Mouse (Mus musculus): ENCODE measurements around the gene Trpc5. TPM values are rescaled to one million over a fixed set of nuclear protein-coding genes. Genes with fewer than 3 reads are reported as not detected.
A peak's percentile ranks its signal among the peaks of the same experiment; 100 is the strongest.

Trpc5 gene
- total and polyA plus RNA-seq, 3 experiments: not detected

DNA sequence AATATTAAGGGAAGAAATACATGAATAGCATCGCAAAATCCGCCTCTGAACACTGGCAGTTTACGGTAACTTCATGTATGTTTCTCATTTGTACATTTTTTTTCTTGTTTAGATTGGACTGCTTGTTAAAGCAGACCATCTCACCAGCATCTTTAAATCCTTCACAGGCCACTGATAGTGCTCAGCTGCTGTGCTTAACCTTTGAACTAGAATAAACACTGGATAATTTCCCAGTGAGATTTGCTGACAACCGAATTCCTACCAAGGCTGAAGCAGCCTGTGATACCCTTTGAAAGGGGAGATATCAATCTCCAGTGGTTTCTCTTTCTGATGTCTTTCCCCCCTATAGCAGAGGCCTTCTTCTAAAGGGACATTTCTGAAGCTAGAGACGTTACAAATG, 279.9 kb downstream of the Trpc5 start:
- DNase-seq (ENCODE audit: low spot score) (no peak), ATAC-seq (ENCODE audit: extremely low read depth, insufficient number of reproducible peaks, low FRiP score, poor library complexity, severe bottlenecking) (no peak)
- TF ChIP-seq CTCF (IDR thresholded peaks at IDR 0.05; ENCODE audit: low read depth, low read length): no peak
- TF ChIP-seq GATA2 (IDR thresholded peaks at IDR 0.05; ENCODE audit: borderline replicate concordance, low read depth, low read length): no peak
- no peak for TF ChIP-seq GATA1 (IDR thresholded peaks at IDR 0.05; ENCODE audit: borderline replicate concordance, low read length)
- no peak for TF ChIP-seq TAL1 (conservative IDR thresholded peaks at IDR 0.05; ENCODE audit: low read depth, low read length)
- no peak for TF ChIP-seq POLR2AphosphoS5 (IDR thresholded peaks at IDR 0.05; ENCODE audit: insufficient replicate concordance, low read depth, low read length)
- Histone ChIP-seq H3K27me3 (ENCODE audit: insufficient read depth, low read length) (no peaks in the 10 kb centered on the region), H3K9me3 (replicated peaks) (no peaks in the 10 kb centered on the region), H3K4me1 (ENCODE audit: insufficient read depth, low read depth, low read length) (no peaks in the 10 kb centered on the region), H3K36me3 (replicated peaks) (no peaks in the 10 kb centered on the region), H3K4me3 (ENCODE audit: low read depth, low read length) (no peak overlapping the region)

DNA sequence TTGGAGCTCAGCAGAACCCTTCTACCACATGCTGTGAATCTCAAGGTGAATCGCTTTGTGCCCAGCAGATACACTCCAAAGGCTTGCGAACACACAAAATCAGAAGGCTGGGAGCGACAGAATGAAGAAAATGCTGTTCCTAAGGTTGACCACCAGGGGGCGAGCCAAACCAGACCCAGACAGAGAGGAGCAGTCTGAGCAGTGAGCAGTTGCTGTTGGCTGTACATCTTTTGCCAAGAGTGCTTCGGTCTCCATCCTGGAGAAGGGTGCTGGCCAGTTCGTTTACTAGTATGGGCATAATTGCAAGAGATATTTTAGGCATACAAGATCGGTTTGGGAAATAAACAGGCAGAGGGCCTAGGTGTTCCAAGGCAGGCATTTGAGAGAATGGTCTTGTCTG, 284.5 kb downstream of the Trpc5 start:
- H3K4me1 ChIP-seq (ENCODE audit: insufficient read depth, low read depth, low read length): no peaks in the 10 kb centered on the region
- no peaks in the 10 kb centered on the region for H3K9me3 ChIP-seq (replicated peaks)
- ATAC-seq (ENCODE audit: extremely low read depth, insufficient number of reproducible peaks, low FRiP score, poor library complexity, severe bottlenecking) (peak; percentile 54; the same call in 1 of the 2 replicates), DNase-seq (ENCODE audit: low spot score) (peak; percentile 1)
- H3K4me3 ChIP-seq (ENCODE audit: low read depth, low read length): no peak overlapping the region
- no peaks in the 10 kb centered on the region for H3K27me3 ChIP-seq (ENCODE audit: insufficient read depth, low read length)
- no peaks in the 10 kb centered on the region for H3K36me3 ChIP-seq (replicated peaks)
- TF ChIP-seq CTCF (IDR thresholded peaks at IDR 0.05; ENCODE audit: low read depth, low read length): peak; percentile 32; the same call in 1 of the 2 replicates
- no peak for TF ChIP-seq GATA2 (IDR thresholded peaks at IDR 0.05; ENCODE audit: borderline replicate concordance, low read depth, low read length)
- TF ChIP-seq TAL1 (conservative IDR thresholded peaks at IDR 0.05; ENCODE audit: low read depth, low read length): no peak

DNA sequence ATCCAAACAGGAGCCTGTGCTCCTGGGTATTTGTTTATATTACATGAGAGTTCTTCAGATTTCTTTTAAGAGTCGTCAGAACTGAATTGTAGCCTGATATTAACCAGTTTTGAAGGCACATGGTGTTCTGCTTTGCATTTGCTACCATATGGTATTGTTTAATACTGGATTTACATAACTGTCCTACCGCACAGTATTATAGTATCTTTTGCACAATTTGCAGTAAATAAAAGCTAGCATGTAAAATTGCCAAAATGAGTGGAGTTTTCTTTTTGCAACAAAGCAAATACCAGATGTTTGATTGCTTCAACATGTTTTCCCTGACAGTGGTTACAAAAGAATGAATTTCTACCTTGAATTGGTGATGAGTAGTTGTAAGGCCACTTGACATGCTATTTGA, 313.8 kb downstream of the Trpc5 start:
- H3K27me3 ChIP-seq (ENCODE audit: insufficient read depth, low read length): no peaks in the 10 kb centered on the region
- TF ChIP-seq GATA2 (IDR thresholded peaks at IDR 0.05; ENCODE audit: borderline replicate concordance, low read depth, low read length) (no peak), CTCF (IDR thresholded peaks at IDR 0.05; ENCODE audit: low read depth, low read length) (no peak), GATA1 (IDR thresholded peaks at IDR 0.05; ENCODE audit: borderline replicate concordance, low read length) (no peak), TAL1 (conservative IDR thresholded peaks at IDR 0.05; ENCODE audit: low read depth, low read length) (no peak), POLR2AphosphoS5 (IDR thresholded peaks at IDR 0.05; ENCODE audit: insufficient replicate concordance, low read depth, low read length) (no peak)
- H3K36me3 ChIP-seq (replicated peaks): peaks cover 20% of the 10 kb centered on the region
- no peak for ATAC-seq (ENCODE audit: extremely low read depth, insufficient number of reproducible peaks, low FRiP score, poor library complexity, severe bottlenecking)
- H3K4me1 ChIP-seq (ENCODE audit: insufficient read depth, low read depth, low read length): no peaks in the 10 kb centered on the region
- no peak overlapping the region for H3K4me3 ChIP-seq (ENCODE audit: low read depth, low read length)
- no peaks in the 10 kb centered on the region for H3K9me3 ChIP-seq (replicated peaks)
- no peak for DNase-seq (ENCODE audit: low spot score)

DNA sequence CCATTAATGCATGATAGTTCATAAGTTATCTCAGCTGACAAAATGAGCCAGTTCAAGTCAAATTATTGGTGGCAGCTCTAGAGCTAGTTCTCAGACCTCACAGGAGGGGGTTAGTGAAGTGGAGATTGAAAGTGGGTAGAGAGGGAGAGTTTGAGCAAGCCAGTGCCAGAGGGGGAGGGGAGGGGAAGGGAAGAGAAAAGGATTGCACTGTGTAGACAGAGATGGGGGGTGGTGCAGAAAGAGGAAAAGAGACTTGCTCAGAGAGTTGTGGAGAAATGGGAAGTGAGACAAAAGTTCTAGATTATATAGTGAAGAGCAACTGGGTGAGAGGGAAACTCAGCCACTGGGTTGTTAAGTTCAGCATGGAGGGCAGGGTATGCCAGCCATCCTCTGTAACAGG, 349.6 kb downstream of the Trpc5 start:
- DNase-seq (ENCODE audit: low spot score): no peak
- no peak for TF ChIP-seq TAL1 (conservative IDR thresholded peaks at IDR 0.05; ENCODE audit: low read depth, low read length)
- no peak for TF ChIP-seq CTCF (IDR thresholded peaks at IDR 0.05; ENCODE audit: low read depth, low read length)
- no peak for TF ChIP-seq GATA1 (IDR thresholded peaks at IDR 0.05; ENCODE audit: borderline replicate concordance, low read length)
- TF ChIP-seq GATA2 (IDR thresholded peaks at IDR 0.05; ENCODE audit: borderline replicate concordance, low read depth, low read length): no peak
- no peak for TF ChIP-seq POLR2AphosphoS5 (IDR thresholded peaks at IDR 0.05; ENCODE audit: insufficient replicate concordance, low read depth, low read length)
- peaks cover 11% of the 10 kb centered on the region for H3K36me3 ChIP-seq (replicated peaks)
- no peaks in the 10 kb centered on the region for H3K27me3 ChIP-seq (ENCODE audit: insufficient read depth, low read length)
- no peak for ATAC-seq (ENCODE audit: extremely low read depth, insufficient number of reproducible peaks, low FRiP score, poor library complexity, severe bottlenecking)
- no peak overlapping the region for H3K4me3 ChIP-seq (ENCODE audit: low read depth, low read length)
- H3K9me3 ChIP-seq (replicated peaks): no peaks in the 10 kb centered on the region
- no peaks in the 10 kb centered on the region for H3K4me1 ChIP-seq (ENCODE audit: insufficient read depth, low read depth, low read length)

- Histone ChIP-seq H3K9me3 (replicated peaks) (no peaks in the 10 kb centered on the region), H3K4me3 (ENCODE audit: low read depth, low read length) (no peak overlapping the region), H3K27me3 (ENCODE audit: insufficient read depth, low read length) (no peaks in the 10 kb centered on the region), H3K4me1 (ENCODE audit: insufficient read depth, low read depth, low read length) (no peaks in the 10 kb centered on the region), H3K36me3 (replicated peaks) (peaks cover 13% of the 10 kb centered on the region)
- ATAC-seq (ENCODE audit: extremely low read depth, insufficient number of reproducible peaks, low FRiP score, poor library complexity, severe bottlenecking) (no peak), DNase-seq (ENCODE audit: low spot score) (no peak)
- TF ChIP-seq POLR2AphosphoS5 (IDR thresholded peaks at IDR 0.05; ENCODE audit: insufficient replicate concordance, low read depth, low read length): no peak
- TF ChIP-seq TAL1 (conservative IDR thresholded peaks at IDR 0.05; ENCODE audit: low read depth, low read length): no peak
- no peak for TF ChIP-seq GATA1 (IDR thresholded peaks at IDR 0.05; ENCODE audit: borderline replicate concordance, low read length)
Measured at GRCm38 (mm10) chrX:144337938-144338337, 350.0 kb downstream of the Trpc5 start.

DNA sequence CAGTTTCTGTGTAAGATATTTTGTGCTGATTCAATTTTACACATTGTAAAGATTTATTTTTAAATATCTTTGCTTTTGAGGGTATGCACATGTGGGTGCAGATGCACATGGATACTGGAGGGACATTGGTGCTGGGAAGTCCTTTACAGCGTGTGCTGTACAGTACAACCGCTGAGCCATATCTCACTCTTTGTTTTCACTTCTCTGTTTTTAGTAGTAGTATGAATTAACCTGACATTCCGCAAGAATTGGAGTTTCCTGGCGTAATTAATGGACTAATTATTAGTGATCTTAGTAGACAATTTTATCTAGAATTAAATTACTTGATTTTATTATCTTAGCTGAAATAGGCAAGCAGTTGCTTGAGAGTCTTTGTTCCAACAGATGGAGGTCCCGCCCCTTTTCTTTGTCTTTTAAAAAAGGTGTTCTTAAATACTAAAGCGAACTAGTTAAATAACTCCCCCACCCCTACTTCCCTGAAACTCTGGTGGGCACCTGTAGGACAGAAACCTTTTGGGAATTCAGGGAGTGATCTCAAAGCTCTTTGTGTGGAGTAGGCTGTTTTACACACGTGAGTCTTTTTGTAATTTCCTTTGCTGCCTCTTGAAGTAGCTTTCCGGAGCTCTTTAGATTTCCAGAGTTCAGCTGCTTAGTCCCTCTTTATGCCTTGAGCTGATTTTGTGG, 352.5 kb downstream of the Trpc5 start:
- TF ChIP-seq GATA2 (IDR thresholded peaks at IDR 0.05; ENCODE audit: borderline replicate concordance, low read depth, low read length) (no peak), GATA1 (IDR thresholded peaks at IDR 0.05; ENCODE audit: borderline replicate concordance, low read length) (no peak), POLR2AphosphoS5 (IDR thresholded peaks at IDR 0.05; ENCODE audit: insufficient replicate concordance, low read depth, low read length) (no peak), TAL1 (conservative IDR thresholded peaks at IDR 0.05; ENCODE audit: low read depth, low read length) (no peak), CTCF (IDR thresholded peaks at IDR 0.05; ENCODE audit: low read depth, low read length) (no peak)
- H3K9me3 ChIP-seq (replicated peaks): no peaks in the 10 kb centered on the region
- DNase-seq (ENCODE audit: low spot score) (no peak), ATAC-seq (ENCODE audit: extremely low read depth, insufficient number of reproducible peaks, low FRiP score, poor library complexity, severe bottlenecking) (no peak)
- H3K36me3 ChIP-seq (replicated peaks): peaks cover 13% of the 10 kb centered on the region
- H3K4me3 ChIP-seq (ENCODE audit: low read depth, low read length): no peak overlapping the region
- no peaks in the 10 kb centered on the region for H3K4me1 ChIP-seq (ENCODE audit: insufficient read depth, low read depth, low read length)
- H3K27me3 ChIP-seq (ENCODE audit: insufficient read depth, low read length): no peaks in the 10 kb centered on the region

Other genes with a start within 250 kb of the Trpc5 start
- not detected in 2 replicates for gene Trpc5os, start 231.6 kb downstream of the Trpc5 start, total RNA-seq (2014; fragmentation: Nextera tagmentation)
- 0.11 and 0.29 TPM in 2 replicates for gene Trpc5os, start 231.6 kb downstream of the Trpc5 start, total RNA-seq (2017)
- gene Trpc5os, start 231.6 kb downstream of the Trpc5 start, polyA plus RNA-seq (2012): not detected in 2 replicates
- gene Rtl4, start 727 bp upstream of the Trpc5 start, total RNA-seq (2014; fragmentation: Nextera tagmentation): not detected in 2 replicates
- gene Rtl4, start 727 bp upstream of the Trpc5 start, total RNA-seq (2017): 0.17 TPM in 1 of 2 replicates, not detected in the other
- not detected in 2 replicates for gene Rtl4, start 727 bp upstream of the Trpc5 start, polyA plus RNA-seq (2012)

All from G1E (cell line).